8 mouse cellular contexts compared by ENCODE assay signal in the genomic region with DNA sequence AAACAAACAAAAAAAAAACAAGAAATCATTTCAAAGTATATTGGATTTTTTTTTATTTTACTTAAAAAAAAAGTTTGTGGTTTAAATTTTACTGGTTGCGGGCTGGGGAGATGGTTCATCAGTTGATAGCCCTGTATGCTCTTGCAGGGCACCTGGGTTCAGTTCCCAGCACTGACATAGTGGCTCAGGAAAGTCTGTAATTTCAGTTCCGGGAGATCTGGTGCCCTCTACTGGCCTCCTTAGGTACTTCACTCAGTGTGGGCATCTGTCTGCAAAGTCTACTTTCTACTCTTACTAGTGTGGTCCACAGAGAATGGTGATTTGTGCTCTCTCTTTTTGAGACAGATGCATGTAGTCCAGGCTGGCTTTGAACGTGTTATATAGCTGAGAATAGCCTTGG. TPM values are rescaled to one million over a fixed set of nuclear protein-coding genes. Genes with fewer than 3 reads are reported as not detected.
DNase-seq lines count a peak whose midpoint lies in the region; ATAC-seq and TF ChIP-seq lines count a peak whose summit lies in the region.

No protein-coding gene starts in this region.

- intact Hi-C loops in heart, adult 2 months (cut with DNase I) = no loop called here
- intact Hi-C loops in heart, postnatal 25 days (cut with DNase I) = loop anchor here (1.0 to 5.0 kb wide), 2 partner anchors 90 to 173 kb away; no protein-coding TSS in a partner anchor

- peak; percentile 72 for TF ChIP-seq CTCF in heart, adult 2 months (IDR thresholded peaks at IDR 0.05)
- no peak for TF ChIP-seq CTCF in thymus, adult 2 months (IDR thresholded peaks at IDR 0.05; ENCODE audit: borderline replicate concordance, control insufficient read depth, extremely low read depth, insufficient read depth, low read length, poor library complexity)
- TF ChIP-seq CTCF in liver, adult 2 months (IDR thresholded peaks at IDR 0.05; ENCODE audit: low read depth, low read length) = peak; percentile 44

- WGBS in heart, adult 2 months = 81% methylated on average over 3 of the region's 3 CpGs
- 82% methylated on average over 3 of the region's 3 CpGs for WGBS in thymus, adult 2 months
- WGBS in liver, adult 2 months = 79% methylated on average over 3 of the region's 3 CpGs

- no peak overlapping the region for H3K4me3 ChIP-seq in heart, adult 2 months
- no peak overlapping the region for H3K4me3 ChIP-seq in thymus, adult 2 months (ENCODE audit: control insufficient read depth, insufficient read depth, low read length)
- H3K4me3 ChIP-seq in liver, adult 2 months (ENCODE audit: insufficient read depth, low read depth, low read length) = no peak overlapping the region

- H3K9ac ChIP-seq in heart, adult 2 months (ENCODE audit: low read depth, low read length) = no peak overlapping the region
- H3K9ac ChIP-seq in liver, adult 2 months (ENCODE audit: low read depth, low read length) = no peak overlapping the region

- ATAC-seq in frontal cortex, adult (ENCODE audit: low TSS enrichment) = no peak

- H3K4me1 ChIP-seq in heart, adult 2 months (ENCODE audit: control insufficient read depth, insufficient read depth, low read length) = peaks cover 5% of the 10 kb centered on the region
- peaks cover 8% of the 10 kb centered on the region for H3K4me1 ChIP-seq in thymus, adult 2 months (replicated peaks; ENCODE audit: control insufficient read depth, insufficient read depth, low read length)
- peaks cover 4% of the 10 kb centered on the region; the same call in 1 of the 2 replicates for H3K4me1 ChIP-seq in liver, adult 2 months (ENCODE audit: control insufficient read depth, insufficient read depth, low read length)

- no peaks in the 10 kb centered on the region for H3K79me2 ChIP-seq in heart, adult 2 months (replicated peaks; ENCODE audit: control insufficient read depth, insufficient read depth, low read length)
- no peaks in the 10 kb centered on the region for H3K79me2 ChIP-seq in liver, adult 2 months (ENCODE audit: control insufficient read depth, insufficient read depth, low read length)

- no peaks in the 10 kb centered on the region for H3K27me3 ChIP-seq in heart, adult 2 months (ENCODE audit: control insufficient read depth, insufficient read depth, low read length)
- no peaks in the 10 kb centered on the region for H3K27me3 ChIP-seq in thymus, adult 2 months (ENCODE audit: control insufficient read depth, insufficient read depth, low read length)
- H3K27me3 ChIP-seq in liver, adult 2 months (ENCODE audit: control insufficient read depth, insufficient read depth, low read length) = no peaks in the 10 kb centered on the region

- TF ChIP-seq POLR2A in heart, adult 2 months (IDR thresholded peaks at IDR 0.05; ENCODE audit: insufficient read depth, low read depth, low read length) = no peak
- no peak for TF ChIP-seq POLR2A in thymus, adult 2 months (IDR thresholded peaks at IDR 0.05; ENCODE audit: control insufficient read depth, extremely low read depth, insufficient read depth, low read length, poor library complexity)
- no peak for TF ChIP-seq POLR2A in liver, adult 2 months (IDR thresholded peaks at IDR 0.05; ENCODE audit: extremely low read depth, insufficient read depth, low read length)

- H3K27ac ChIP-seq in heart, adult 2 months = no peak overlapping the region
- H3K27ac ChIP-seq in thymus, adult 2 months (ENCODE audit: control insufficient read depth, insufficient read depth, low read length) = no peak overlapping the region
- H3K27ac ChIP-seq in liver, adult 2 months (replicated peaks; ENCODE audit: insufficient read depth, low read depth, low read length) = no peak overlapping the region

- no peaks in the 10 kb centered on the region for H3K36me3 ChIP-seq in heart, adult 2 months (ENCODE audit: control insufficient read depth, insufficient read depth, low read length)
- no peaks in the 10 kb centered on the region for H3K36me3 ChIP-seq in thymus, adult 2 months (ENCODE audit: control insufficient read depth, insufficient read depth, low read length)
- H3K36me3 ChIP-seq in liver, adult 2 months (ENCODE audit: control insufficient read depth, insufficient read depth, low read length) = no peaks in the 10 kb centered on the region

- no peak for DNase-seq in heart, adult 2 months
- no peak for DNase-seq in heart, postnatal 25 days (ENCODE audit: low spot score)
- DNase-seq in thymus, adult 2 months = peak; percentile 60
- DNase-seq in thymus, adult 18-20 months = no peak
- DNase-seq in liver, adult 2 months (ENCODE audit: extremely low read depth, low read depth, low spot score) = no peak
- peak; percentile 69 for DNase-seq in testis, postnatal 10 days (ENCODE audit: low spot score)
- no peak for DNase-seq in heart, adult 9 months (ENCODE audit: low spot score in 2 of 2)

- TF ChIP-seq EP300 in heart, adult 2 months (IDR thresholded peaks at IDR 0.05; ENCODE audit: insufficient read depth, low read depth, low read length) = no peak

RNA-seq across cellular contexts. Expression of gene Ulk4, which starts 7.4 kb away (rescaled TPM):
- total RNA-seq in heart, adult 2 months (2021) = under 1 TPM; 0.18 to 0.30 TPM
- 0.47 and 2.3 TPM in 2 replicates for polyA plus RNA-seq in heart, adult 2 months (2012; rRNA removed)
- total RNA-seq in heart, postnatal 25 days (2021) = under 1 TPM; 0.21 to 0.48 TPM
- polyA plus RNA-seq in thymus, adult 2 months (2012; rRNA removed) = 1.4 and 2.9 TPM in 2 replicates
- total RNA-seq in liver, adult 2 months (2014; rRNA removed) = under 0.01 and 0.20 TPM in 2 replicates
- polyA plus RNA-seq in liver, adult 2 months (2012; rRNA removed) = 0.07 and 0.24 TPM in 2 replicates

RNA-seq across cellular contexts. Expression of gene Trak1, which starts 12.9 kb away (rescaled TPM):
- total RNA-seq in heart, adult 2 months (2021) = 100 to 1,000 TPM; 276 to 302 TPM
- polyA plus RNA-seq in heart, adult 2 months (2012; rRNA removed) = 170 and 204 TPM in 2 replicates
- total RNA-seq in heart, postnatal 25 days (2021) = 100 to 1,000 TPM; 309 to 322 TPM
- 96.5 and 103 TPM in 2 replicates for polyA plus RNA-seq in thymus, adult 2 months (2012; rRNA removed)
- total RNA-seq in liver, adult 2 months (2014; rRNA removed) = 50.3 and 56.6 TPM in 2 replicates
- 58.8 and 61.2 TPM in 2 replicates for polyA plus RNA-seq in liver, adult 2 months (2012; rRNA removed)

Comparison
In these comparisons a context has a peak if more than half of its experiments do, and no peak if none do; other contexts are left out.
1. DNase-seq: peak in thymus, adult 2 months (single experiment) and testis, postnatal 10 days (single experiment); none in heart, adult 2 months (0 of 2), heart, postnatal 25 days (single experiment), thymus, adult 18-20 months (0 of 2), liver, adult 2 months (single experiment) and heart, adult 9 months (0 of 2).